Mouse (Mus musculus) monocyte, adult 2 months (primary cell): ENCODE measurements around the gene Plxna1.

ENCODE experiments used
- DNase-seq, 2 experiments: peaks; one replicate each; pipeline ENCODE4 v3.0.0; 2022; ENCODE audit warnings: low spot score in 2 of 2, low read depth in 1 of 2

Plxna1 gene

GRCm38 (mm10) chr6:89361418-89362280 lies 771 bp downstream of the Plxna1 start:
- DNase-seq = no peak

DNA sequence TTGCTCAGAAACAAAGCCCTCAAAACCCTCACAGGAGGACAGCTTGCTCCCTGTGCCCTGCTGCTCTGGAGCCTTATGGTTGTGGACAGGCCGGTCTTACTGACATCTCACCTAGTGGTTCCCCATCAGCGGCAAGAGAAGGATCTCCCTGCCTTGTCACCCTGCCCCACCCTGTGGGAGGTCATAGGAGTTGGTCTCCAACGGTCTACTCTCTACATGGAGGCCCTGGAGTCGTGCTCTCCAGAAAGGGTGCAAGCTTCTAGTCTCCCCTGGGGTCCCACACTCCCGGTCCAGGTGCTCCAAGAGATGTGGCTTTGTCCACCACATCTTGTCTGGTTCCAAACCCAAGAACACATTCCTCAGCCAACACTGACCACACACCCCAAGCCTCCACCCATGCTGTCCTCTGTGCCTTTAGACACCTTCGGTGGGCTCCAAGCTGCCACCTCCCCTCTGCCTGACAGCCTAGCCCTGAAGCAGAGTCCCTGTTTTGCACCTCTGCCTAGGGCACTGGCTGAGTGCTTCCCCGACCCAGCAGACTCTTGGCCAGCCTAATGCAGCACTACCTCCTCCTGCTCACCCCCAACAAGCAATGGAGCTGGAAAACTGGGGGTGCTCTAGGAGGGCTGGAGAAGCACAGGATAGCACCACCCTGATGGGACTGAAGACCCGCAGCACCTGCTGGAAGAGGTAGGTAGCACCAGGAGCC lies 1.6 kb downstream of the Plxna1 start:
- no peak for DNase-seq

GRCm38 (mm10) chr6:89359771-89360708 lies 2.4 kb downstream of the Plxna1 start:
- no peak for DNase-seq

DNA sequence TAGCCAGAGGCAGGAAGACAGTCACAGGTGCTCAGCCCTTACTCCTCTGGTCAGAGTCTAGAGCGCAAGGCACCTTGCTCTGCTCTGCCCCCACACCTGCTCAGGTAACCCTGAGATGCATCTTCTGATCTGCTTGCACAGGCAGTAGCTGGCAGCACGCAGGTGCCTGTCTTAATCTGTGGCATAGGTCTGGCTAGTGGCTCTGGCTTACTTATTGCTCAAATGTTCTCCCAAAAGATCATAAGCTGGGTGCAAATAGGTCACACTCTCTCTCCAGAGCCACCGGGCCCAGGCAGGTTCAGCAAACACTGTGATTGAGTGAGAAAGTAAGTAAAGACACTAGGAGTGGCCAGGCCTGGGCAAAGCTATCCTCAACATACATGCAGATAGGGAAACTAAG lies 3.2 kb downstream of the Plxna1 start:
- no peak for DNase-seq

DNA sequence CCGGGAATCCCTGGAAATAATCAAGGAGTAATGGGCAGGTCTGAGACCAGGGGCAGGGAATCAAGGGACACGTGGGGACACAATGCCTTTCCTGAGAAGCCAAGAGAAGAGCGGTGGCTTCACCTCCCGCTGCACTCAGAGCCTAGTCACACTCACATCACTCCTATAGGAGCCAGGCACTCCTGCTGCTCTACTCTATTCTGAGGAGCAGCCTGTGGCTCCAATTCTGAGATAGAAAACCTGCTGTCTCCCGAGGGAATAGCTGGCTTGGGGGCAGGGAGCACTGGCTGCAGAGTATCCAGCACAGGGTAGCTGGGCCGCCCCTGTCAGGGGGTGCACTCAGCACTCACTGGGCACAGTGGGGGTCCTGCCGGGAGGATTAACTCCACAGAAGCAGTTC lies 6.8 kb downstream of the Plxna1 start:
- no peak for DNase-seq

- no peak for DNase-seq
Measured at GRCm38 (mm10) chr6:89354726-89355125, 7.7 kb downstream of the Plxna1 start.

DNA sequence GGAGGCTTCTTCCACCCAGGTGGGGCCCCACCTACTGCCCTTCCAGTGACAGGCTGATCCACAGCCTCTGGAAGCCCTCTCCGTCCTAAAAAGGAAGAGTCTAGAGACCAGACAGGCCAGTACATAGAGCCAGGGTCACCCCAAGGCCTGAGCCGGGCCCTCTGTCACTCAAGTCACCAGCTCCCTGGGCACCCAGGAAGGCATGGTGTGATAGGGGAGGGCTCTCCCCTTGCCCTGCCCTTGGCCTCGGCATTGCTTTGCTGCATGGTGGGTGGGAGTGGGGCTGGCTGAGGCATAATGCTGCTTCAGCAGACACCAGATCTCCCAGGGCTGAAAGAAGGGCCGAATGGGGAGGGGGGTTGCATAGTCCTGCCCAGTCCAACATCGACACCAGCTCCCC lies 8.3 kb downstream of the Plxna1 start:
- DNase-seq = no peak

DNA sequence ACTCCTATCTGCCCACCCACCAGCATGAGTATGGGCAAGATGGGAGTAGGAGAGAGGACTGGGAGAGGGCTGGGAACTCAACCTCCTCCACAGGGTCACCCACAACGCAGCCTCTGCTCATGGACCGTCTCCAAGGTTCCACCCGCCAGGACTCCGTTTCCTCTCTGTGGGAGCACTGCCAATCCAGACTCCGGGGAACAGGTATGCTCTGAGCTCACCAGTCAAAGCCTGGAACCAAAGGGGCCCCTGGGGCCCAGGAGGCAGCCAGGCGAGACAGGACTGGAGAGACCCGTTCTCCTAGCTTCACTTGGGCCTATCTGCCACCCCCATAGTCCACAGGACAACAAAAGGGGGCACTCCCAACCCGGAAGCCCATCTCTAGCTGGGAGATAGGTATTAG lies 9.3 kb downstream of the Plxna1 start:
- DNase-seq = no peak

- DNase-seq = no peak
Measured at GRCm38 (mm10) chr6:89351441-89352137, 10.8 kb downstream of the Plxna1 start.

DNA sequence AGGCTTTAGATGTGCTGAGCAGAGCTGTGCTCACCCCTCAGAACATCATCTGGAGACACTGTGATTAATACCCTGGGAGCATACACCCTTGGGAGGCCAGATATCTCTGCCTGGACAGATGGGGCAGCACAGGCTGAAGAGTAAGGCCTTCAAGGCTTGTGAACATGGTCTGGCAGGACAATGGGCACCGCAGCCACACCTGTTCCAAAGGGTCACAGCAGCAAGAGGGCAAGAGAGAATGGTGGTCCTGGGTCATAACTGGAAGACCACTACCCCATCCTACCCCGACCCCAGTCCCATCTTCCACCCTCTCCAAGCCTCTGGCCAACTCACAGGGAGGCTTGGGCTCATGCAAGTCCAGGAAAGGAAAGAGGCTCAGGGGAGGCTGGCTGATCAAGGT lies 11.9 kb downstream of the Plxna1 start:
- no peak for DNase-seq

- DNase-seq = no peak
Measured at GRCm38 (mm10) chr6:89350037-89350515, 12.3 kb downstream of the Plxna1 start.

DNA sequence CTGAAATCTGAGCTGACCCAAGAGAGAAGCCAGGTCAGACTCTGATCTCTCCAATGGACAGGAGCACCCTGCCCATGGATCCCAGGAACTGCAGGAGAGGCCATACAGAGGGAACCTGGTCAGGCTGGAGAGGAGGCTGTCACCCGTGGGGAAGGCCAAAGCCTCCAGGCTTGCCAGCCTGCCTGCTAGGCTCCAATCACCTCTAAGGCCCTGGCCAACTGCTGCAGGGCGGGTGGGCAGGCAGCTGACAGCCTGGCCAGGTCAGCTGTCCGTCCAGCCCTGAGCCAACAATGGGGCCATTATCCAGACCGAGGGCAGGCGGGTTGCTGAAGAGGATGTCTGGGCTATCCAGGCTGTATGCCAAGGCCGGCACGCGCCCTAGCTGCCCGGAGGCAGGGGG lies 14.1 kb downstream of the Plxna1 start:
- DNase-seq = no peak

DNA sequence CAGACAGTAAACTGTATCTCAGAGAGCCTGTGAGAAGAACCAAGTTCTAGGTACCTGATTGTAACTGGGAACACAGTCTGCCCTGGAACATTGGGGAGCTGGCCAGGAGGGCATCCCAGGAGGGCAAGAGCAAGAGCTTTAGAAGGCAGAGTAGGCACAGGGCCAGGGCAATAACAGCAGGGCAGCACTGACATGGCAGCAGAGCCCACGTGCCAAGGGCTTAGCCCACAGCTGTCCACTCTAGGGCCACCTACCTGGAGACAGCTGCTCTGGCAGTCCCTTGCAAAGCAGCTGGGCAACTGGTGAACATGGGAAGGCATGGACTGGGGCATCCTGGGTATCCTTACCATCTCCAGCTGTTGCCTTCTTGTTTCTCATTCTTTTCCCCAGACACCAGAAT lies 14.6 kb downstream of the Plxna1 start:
- DNase-seq = no peak

DNA sequence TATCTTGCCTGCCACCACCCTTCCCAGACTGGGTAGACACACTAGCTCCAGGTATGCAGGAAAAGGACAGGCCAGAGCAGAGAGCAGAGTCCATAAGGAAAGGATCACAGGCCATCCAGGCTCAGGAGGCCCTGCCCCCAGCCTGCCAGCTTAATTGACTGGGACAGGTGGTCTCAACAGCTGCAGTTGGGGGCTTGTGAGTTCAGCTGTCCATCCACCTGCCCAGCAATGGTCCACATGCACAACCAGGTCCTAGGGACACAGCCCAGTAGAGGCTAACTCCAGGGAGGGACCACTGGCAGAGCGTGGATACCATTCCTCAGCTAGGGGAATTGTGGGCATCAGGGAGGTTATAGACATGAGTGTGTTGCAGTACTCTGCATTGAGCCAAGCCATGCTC lies 16.6 kb downstream of the Plxna1 start:
- DNase-seq = no peak

GRCm38 (mm10) chr6:89345486-89345785 lies 17.0 kb downstream of the Plxna1 start:
- DNase-seq = no peak

DNA sequence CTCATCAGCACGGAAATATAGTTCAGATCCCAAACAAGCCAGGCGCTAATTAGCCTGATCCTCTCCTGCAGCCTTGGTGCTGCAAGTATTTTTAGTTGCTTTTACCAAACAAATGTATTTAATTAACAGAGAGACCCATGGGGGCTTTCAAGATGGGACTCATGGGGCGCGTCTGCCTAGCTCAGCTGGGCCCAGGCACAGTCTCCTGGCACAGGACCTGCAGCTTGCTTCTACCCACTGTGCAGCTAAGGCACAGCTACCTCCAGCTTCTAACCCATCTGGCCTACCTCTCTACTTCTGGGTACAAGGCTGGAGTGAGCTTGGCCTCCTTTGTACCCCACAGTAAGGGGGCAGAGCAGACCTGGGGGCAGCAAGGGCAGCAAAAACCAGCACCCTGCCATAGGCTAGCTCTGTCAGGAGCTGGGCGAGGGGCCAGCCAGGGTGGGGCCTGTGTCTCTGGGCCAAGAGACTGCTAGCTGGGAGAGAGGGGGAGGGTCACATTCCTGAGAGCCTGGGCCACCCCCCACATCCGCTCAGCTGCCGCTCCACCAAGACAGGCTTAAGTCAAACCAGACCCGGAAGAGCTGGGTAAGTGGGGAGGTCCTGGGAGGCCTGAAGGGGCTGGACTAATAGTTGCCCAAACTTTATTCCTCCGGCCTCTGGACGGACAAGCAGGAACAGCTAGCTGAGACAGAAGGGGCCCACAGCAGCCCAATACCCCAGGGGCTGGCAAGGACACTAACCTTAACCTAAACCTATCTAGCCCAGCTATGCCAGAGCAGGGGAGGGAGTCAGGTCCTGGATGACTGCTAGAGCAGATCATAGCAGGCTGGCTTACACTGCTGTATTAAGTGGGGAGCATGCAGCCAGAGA lies 17.6 kb downstream of the Plxna1 start:
- no peak for DNase-seq

- no peak for DNase-seq
Measured at GRCm38 (mm10) chr6:89341981-89342380, 20.4 kb downstream of the Plxna1 start.

DNA sequence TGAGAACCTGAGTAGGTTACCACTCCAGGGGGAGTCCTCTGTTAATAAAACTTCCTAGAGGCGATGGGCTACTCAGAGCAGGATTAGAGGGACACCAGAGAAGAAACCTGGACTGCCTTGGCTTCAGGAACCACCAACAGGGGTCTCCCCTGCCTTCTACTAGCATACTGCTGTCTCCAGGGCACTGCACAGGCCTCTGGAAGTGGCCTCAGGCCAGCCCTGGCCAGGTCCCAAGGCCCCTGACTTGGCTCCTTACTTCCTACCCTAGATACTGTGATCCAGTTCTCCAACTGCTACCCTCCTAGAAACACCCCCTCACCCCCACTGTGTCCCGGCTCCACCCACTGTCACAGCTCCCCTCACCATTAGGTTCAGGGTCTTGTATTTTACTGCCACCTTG lies 23.0 kb downstream of the Plxna1 start:
- no peak for DNase-seq

GRCm38 (mm10) chr6:89338733-89339132 lies 23.7 kb downstream of the Plxna1 start:
- DNase-seq = no peak

- DNase-seq = no peak
Measured at GRCm38 (mm10) chr6:89337574-89337973, 24.8 kb downstream of the Plxna1 start.
